Mouse (Mus musculus) small intestine, adult 2 months (tissue): Measurements from ENCODE around the gene Wwox. TPM values are rescaled to one million over a fixed set of nuclear protein-coding genes. Genes with fewer than 3 reads are reported as not detected.

ENCODE experiments used
- H3K27ac ChIP-seq: fragments of 200-500 bp; 2 replicates; pipeline ENCODE4 v1.5.1; 2012; ENCODE audit warnings: low read depth, low read length, control low read depth, inconsistent platforms; ENCODE audit not compliant: insufficient read depth
- H3K27me3 ChIP-seq: fragments of 200-500 bp; 2 replicates; pipeline ENCODE4 v1.6.1; 2012; ENCODE audit warnings: mild to moderate bottlenecking, moderate library complexity, low read length, inconsistent platforms; ENCODE audit not compliant: control insufficient read depth, insufficient read depth
- H3K36me3 ChIP-seq: fragments of 200-500 bp; 2 replicates; pipeline ENCODE4 v1.6.1; 2012; ENCODE audit warnings: mild to moderate bottlenecking, low read length, control low read depth, inconsistent platforms; ENCODE audit not compliant: control insufficient read depth, insufficient read depth
- H3K4me1 ChIP-seq: fragments of 200-500 bp; 2 replicates; pipeline ENCODE4 v1.6.1; 2012; ENCODE audit warnings: low read length, inconsistent platforms, mixed read lengths; ENCODE audit not compliant: control insufficient read depth, insufficient read depth, insufficient read length
- H3K4me3 ChIP-seq: fragments of 200-500 bp; 2 replicates; pipeline ENCODE4 v1.5.1; 2012; ENCODE audit warnings: low read depth, mild to moderate bottlenecking, control low read depth, inconsistent platforms, low read length, moderate library complexity
- CTCF ChIP-seq: fragments of 200-500 bp; IDR thresholded peaks from 2 replicates; pipeline ENCODE4 v1.5.1; 2012; ENCODE audit warnings: low read depth, mild to moderate bottlenecking, control low read depth, inconsistent platforms, low read length, moderate library complexity, mixed read lengths; ENCODE audit not compliant: insufficient replicate concordance, insufficient read length; ENCODE audit errors: extremely low read depth
- POLR2A ChIP-seq: fragments of 200-500 bp; IDR thresholded peaks from 2 replicates; pipeline ENCODE4 v1.6.1; 2012; ENCODE audit warnings: low read depth, mild to moderate bottlenecking, control low read depth, inconsistent platforms, low read length, moderate library complexity
- WGBS: fragments of 180-500 bp; shearing (Covaris S2); methylation state at CpG from one replicate; pipeline ENCODE4 v1.1.7; 2018; 5-methylcytosine and 5-hydroxymethylcytosine counted together
- polyA plus RNA-seq: library from polyadenylated mRNA; depleted of rRNA; stranded (reverse); fragments of >200 nt; gene quantifications from 2 replicates; pipeline ENCODE4 v1.2.3, GENCODE M21; 2012

Wwox gene
- polyA plus RNA-seq, 1 experiment: 6.0 TPM

DNA sequence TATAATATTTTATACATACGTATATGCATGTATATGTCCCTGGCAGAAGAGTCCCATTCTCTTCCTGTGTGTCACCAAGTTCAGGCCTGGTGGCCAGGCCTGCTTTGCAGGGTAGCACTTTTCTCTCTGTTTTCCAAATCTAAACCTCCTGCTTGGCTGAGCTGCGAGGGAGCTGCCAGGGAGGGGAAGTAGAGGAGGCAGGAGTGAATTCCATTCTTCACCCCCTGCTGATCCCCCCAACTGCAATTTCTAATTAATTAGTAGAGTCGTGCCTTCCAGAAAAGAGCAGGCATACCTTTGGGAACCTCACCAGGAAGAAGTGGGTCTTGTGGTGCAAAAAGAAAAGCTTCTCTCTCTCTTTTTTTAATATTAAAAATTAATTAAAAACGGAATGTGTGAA, 599.0 kb downstream of the Wwox start:
- H3K4me1 ChIP-seq: no peaks in the 10 kb centered on the region
- no peak overlapping the region for H3K4me3 ChIP-seq
- H3K27me3 ChIP-seq: no peaks in the 10 kb centered on the region
- TF ChIP-seq CTCF (no peak), POLR2A (no peak)
- no peaks in the 10 kb centered on the region for H3K36me3 ChIP-seq
- H3K27ac ChIP-seq: no peak overlapping the region
- 59% methylated on average over 4 of the region's 4 CpGs for whole genome bisulfite sequencing

DNA sequence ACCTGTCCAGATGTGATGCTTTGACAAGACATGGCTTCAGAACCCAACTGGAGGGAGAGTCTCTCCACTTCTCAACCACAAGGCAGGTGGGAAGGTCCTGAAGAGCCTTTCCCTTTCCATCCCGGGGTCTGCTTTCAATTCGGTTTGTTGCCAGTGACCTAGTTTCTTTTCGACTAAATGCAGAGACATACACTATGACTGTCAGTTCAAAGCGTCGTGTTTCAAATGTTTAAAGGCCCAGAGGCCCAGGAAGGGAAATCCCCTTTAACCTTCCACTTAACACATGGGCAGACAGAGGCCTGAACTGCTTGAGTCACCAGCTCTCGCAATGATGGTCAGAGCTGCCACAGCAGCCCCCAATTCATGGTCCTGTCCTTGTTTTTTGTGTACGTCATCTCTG, 606.3 kb downstream of the Wwox start:
- no peak overlapping the region for H3K27ac ChIP-seq

DNA sequence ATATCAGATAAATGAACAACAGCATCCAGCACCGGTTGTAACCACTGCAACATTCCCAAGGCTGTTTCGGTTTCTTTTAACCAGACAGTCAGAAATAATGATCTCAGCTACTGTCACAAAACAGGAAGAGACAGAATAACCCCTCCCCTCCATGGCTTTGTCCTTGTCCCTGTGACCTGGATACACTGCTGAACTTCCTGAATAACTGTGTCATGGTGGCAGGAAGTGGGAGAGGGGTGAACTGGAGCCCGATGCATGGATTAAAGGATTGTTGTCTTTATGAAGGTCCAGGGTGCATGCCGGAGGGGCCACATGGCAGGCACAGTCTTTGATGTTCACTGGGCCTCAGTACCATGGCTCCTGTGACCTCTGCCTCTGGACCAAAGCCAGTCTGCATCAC, 607.0 kb downstream of the Wwox start:
- Histone ChIP-seq H3K4me1 (no peaks in the 10 kb centered on the region), H3K27ac (no peak overlapping the region), H3K4me3 (no peak overlapping the region), H3K36me3 (no peaks in the 10 kb centered on the region), H3K27me3 (no peaks in the 10 kb centered on the region)
- 69% methylated on average over 4 of the region's 4 CpGs for WGBS
- TF ChIP-seq POLR2A: no peak
- no peak for TF ChIP-seq CTCF

More for the DNA sequence above, 606.3 kb downstream of the Wwox start:
- Histone ChIP-seq H3K4me1 (no peaks in the 10 kb centered on the region), H3K27me3 (no peaks in the 10 kb centered on the region), H3K4me3 (no peak overlapping the region), H3K36me3 (no peaks in the 10 kb centered on the region)
- TF ChIP-seq CTCF (no peak), POLR2A (no peak)
- WGBS: 74% methylated on average over 7 of the region's 7 CpGs

DNA sequence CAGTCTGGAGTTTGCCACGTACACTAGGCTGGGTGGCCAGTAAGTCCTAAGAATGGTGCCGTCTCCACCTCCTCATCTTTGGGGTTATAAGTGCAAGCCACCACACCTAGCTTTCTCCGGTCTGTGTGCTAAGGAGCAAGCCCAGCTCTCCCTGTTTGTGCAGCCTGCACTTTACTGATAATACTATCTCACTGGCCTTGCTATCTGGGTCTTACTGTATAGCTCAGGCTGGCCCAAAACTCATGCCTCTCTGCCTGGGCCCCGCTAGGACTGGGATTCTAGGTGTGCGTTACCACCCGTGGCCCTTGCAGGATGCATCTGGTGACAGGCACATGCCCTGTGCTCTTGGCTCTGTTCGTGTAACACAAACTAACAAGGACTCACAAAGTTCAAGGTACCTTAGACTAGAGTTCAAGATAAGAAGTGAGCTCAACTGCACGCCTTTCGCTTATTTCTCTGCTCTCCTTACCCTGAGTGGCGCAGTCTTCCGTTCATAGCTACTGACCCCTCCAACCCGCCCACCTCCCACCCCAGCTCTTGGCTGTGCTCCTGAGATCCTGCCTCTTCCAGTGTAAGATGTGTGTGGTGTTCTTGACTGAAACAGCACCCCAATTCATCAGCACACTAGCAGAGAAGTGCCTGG, 618.9 kb downstream of the Wwox start:
- Histone ChIP-seq H3K4me1 (no peaks in the 10 kb centered on the region), H3K4me3 (no peak overlapping the region), H3K27ac (no peak overlapping the region), H3K27me3 (no peaks in the 10 kb centered on the region), H3K36me3 (no peaks in the 10 kb centered on the region)
- 69% methylated on average over 12 of the region's 12 CpGs for WGBS
- no peak for TF ChIP-seq CTCF

DNA sequence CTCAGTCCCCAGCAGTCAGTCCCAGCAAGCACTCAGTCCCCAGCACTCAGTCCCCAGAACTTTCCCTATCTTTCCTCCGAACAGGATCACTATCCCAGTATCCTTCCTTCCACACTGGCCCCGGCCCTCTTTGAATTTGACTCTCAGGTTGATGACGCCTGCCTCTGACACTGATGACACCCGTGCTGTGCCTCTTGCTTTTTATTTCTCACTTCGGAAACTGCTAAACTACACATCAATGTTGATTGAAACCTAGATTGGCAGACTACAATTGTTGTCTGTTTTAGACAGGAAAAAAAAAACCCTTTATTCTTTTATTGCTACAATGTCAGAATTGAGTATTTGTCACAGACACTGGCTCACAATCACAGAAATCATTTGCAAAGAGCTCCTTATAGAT, 624.2 kb downstream of the Wwox start:
- Histone ChIP-seq H3K4me3 (no peak overlapping the region), H3K27ac (no peak overlapping the region), H3K36me3 (no peaks in the 10 kb centered on the region), H3K4me1 (no peaks in the 10 kb centered on the region), H3K27me3 (no peaks in the 10 kb centered on the region)
- 85% methylated on average over 5 of the region's 5 CpGs for WGBS
- TF ChIP-seq POLR2A (no peak), CTCF (no peak)

DNA sequence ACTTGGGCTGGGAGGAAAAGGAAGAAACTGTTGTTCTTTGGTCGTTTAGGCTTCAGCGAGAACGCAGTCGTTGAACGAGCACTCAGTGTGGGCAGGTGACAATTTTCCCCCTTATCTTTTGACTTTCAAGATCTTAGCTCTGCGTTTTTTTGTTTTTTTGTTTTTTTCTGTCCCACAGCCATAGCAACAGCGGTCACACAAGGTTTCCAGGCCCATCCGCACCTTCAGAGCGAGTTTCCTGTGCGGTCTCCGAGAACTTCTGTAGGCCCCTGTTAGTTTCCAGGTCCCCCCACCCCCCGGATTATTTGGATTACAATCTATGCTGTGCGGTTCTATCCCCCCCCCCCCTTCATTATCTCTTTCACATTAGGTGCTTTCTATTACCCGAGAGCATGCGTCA, 625.2 kb downstream of the Wwox start:
- no peaks in the 10 kb centered on the region for H3K36me3 ChIP-seq
- no peak overlapping the region for H3K4me3 ChIP-seq
- WGBS: 87% methylated on average over 15 of the region's 15 CpGs
- H3K27ac ChIP-seq: no peak overlapping the region
- no peaks in the 10 kb centered on the region for H3K4me1 ChIP-seq
- TF ChIP-seq CTCF: no peak
- TF ChIP-seq POLR2A: no peak
- H3K27me3 ChIP-seq: no peaks in the 10 kb centered on the region

DNA sequence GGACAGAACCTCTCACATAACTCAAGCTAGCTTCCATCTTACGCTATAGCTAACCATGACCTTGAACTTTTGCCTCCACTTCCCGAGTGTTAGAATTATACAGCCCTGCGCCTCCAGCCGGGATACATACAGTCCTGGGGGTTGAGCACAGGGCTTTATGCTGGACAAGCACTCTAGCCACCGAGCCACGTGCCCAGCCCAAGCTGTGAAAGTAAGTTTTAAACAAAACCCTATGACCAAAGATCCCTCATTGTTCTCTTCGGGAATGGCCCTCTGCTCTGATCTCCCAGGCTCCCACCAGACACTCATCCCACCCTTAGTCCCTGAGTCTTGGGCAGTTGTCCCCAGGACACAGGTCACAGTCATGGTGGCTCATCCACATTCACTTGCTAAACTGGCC, 625.9 kb downstream of the Wwox start:
- Histone ChIP-seq H3K4me1 (no peaks in the 10 kb centered on the region), H3K36me3 (no peaks in the 10 kb centered on the region), H3K4me3 (no peak overlapping the region), H3K27ac (no peak overlapping the region), H3K27me3 (no peaks in the 10 kb centered on the region)
- 68% methylated on average over 7 of the region's 7 CpGs for WGBS
- no peak for TF ChIP-seq POLR2A
- no peak for TF ChIP-seq CTCF

DNA sequence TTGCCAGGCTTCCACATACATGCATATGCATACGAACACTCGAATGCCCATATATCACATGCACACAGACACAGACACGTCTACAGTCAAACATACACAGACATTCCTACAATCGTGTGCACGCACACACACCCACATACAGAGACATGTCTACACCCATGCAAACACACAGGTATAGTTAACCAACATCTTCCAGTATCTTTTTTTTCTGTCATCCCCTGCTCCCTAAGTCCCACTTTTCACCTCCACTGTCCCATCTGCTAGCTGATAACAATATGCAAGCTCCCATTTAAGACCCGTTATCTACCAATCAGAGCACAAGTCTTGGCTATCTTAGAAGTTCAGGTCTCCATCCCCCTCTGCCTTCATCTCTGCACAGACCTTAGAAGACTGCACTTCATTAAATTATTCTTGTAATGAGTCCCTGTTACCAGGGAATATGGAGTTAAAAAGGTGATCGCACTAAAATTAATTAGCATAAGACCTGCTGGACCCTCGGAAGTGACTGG, 627.1 kb downstream of the Wwox start:
- no peak for TF ChIP-seq CTCF
- TF ChIP-seq POLR2A: no peak
- 91% methylated on average over 8 of the region's 8 CpGs for WGBS
- Histone ChIP-seq H3K4me1 (no peaks in the 10 kb centered on the region), H3K4me3 (no peak overlapping the region), H3K36me3 (no peaks in the 10 kb centered on the region), H3K27me3 (no peaks in the 10 kb centered on the region), H3K27ac (no peak overlapping the region)
